Mouse (Mus musculus): ENCODE measurements around the gene Ahcyl1.
"Not testable (repeated sequence)": the region's sequence is repeated elsewhere in the genome, so short reads cannot be mapped to it uniquely, and the experiment has no call there.

Gene Ahcyl1

DNA sequence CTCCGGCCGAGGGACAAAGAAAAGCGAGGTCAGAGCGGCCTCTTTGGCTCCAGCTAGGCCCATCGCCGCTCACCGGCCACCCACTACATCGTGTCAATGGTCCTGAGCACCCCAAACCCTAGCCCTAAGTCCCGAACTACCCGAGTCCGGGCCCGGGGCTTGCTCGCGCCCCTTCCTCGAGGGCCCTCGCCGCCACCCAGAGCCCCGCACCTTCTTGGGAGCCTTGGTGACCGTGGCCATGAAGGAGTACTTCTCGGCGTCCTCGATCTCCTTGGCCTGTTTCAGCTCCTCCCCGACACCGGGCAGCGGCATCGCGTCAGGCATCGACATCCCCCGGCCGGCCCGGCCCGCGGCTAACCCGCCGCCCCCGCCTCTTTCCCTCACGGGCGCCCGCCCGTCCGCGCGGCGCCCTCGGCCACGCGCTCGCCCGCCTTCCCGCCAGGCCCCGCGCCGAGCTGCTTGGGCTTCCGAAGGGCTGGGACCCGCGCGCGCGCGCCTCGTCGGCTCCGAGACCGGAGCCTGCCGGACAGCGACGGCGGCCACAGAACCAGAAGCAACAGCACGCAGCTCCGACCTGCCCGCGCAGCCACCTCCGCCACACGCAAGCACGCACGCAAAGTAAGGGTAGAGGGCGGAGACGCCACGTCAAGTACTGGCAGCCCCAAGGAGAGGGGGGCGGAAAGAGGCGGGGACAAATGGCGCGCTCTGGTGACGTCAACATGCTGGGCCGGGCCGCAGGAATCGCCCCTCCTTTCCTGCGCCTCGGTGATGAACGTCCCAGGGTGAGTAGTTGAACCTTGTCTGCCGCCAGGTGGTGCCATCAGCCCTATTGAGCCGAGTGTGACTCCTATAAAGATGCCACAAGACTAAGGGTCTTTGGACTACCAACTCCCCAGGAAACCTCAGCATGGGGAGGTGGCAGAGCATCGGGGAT is at the start of gene Ahcyl1:
TSS of gene Ahcyl1 (minus strand) at position 613 of the 934 bp plus-strand sequence.
- DNase-seq (ENCODE audit: low spot score in 2 of 2) = peak; percentile 99

DNA sequence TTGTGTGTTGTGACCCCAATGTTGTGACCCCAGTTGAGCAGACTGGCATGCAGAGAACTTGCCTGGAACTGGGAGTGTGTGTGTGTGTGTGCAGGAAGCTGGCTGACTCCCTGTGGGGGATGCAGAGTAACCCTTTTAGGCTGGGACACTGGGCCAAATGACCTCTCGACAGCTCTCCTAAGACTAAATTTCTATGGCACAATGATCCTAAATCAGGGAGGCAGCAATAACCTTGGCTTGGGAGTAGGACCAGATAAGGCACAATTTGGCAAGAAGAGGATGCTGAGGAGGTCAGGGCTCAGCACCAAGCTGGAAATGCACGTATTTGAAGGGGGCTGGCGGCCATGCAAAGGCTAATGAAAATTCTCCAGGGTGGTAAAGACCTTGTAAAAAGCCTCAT is 49.7 kb upstream of the Ahcyl1 start:
- no peak for DNase-seq (ENCODE audit: low spot score in 2 of 2)

DNA sequence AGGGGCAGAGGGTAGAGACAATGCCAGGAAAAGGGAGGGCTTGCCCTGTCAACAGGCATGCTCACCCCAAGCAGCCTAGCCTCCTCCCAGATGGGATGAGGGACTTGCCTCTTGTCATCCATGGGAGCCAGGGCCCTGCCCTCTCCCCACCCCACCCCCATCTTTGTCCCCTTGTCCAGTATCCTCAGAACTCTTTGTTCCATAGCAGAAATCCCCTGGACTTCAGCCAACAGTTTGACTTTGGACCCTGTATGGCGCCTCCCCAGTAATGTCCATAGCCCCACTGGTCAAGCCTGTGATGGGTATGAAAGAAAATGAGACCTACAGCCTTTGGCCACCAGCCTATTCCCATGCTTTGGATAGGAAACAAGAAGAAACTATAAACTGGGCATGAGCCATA is 47.3 kb upstream of the Ahcyl1 start:
- DNase-seq (ENCODE audit: low spot score in 2 of 2) = no peak

- no peak for DNase-seq (ENCODE audit: low spot score in 2 of 2)
Observed at GRCm38 (mm10) chr3:107743107-107743506, 46.7 kb upstream of the Ahcyl1 start.

DNA sequence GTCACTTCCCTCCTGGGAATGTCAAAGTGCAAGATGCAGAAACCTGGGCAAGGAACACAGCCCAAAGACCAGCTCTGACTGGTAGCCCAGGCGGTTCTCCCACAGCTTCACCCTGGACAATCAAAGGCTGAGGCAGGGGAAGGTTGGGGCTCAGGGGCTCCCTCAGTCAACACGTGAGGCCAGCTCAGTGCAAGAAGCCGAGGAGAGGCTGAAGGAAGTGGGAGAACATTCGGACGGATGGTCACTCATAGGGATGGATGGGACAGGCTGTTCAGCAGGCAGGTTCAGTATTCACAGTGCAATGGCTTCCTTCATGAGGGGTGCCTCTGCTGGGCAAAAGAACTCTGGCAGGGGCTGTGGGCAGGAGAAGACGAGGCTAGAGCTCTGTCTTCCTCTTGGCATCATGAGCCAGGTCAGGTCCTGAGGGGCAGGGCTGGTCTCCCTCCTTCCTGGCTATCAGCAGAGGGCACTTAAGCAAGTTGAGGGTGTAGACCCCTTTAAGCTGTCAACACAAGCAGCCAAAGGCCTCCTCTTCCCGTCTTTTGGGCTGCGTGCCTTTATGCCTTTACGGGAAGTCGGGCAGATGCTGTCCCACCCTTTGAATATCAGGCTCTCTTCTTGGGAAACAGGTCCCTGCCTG is 45.8 kb upstream of the Ahcyl1 start:
- no peak for DNase-seq (ENCODE audit: low spot score in 2 of 2)

DNA sequence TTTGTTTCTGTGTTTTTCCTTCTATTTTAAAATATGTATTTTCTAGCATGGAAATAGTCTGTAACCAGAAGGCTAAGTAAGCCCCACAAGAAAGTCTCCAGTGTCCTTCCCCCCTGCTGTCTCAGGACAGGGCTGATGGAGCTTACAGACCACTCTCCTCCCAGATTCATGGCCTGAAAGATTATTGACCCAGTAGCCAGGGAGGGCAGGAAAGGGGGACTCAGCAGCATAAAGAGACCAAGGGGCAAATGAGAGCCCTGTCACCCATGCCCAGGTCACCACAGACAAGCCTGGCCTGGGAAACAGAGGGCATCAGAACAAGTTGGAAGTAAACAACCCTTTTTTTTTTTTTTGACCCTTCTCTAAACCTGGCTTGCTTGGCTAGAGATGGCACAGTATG is 45.0 kb upstream of the Ahcyl1 start:
- DNase-seq (ENCODE audit: low spot score in 2 of 2) = no peak

DNA sequence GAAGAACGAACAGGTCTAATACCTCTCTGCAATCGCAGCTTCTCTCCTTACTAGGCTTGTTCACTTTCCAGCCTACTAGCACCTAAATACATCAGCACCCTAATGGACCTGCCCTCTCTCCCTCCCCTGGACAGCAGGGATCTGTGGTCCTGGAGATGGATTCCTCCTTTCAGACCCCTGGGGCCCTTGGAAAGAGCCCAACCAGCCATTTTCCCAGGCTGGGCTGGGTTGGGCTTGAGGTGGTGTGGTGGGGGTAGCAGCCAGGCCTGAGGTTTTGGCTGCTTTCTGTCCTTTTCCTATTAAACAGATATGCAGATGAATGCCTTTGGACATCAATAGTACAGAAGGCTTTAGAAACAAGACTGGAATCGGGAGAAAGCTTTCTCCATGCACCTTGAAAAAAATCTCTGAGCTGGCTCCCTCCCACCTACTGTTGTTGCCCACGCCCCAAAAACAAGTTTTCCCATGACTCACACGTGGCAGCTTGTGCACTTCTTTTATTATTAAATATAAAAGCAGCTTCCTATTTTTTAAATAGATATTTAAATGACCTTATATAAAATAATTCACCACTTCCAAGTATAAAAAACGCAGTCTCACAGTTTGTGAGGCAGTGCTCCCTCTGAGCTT is 44.3 kb upstream of the Ahcyl1 start:
- peak; percentile 63 to 64 for DNase-seq (ENCODE audit: low spot score in 2 of 2)

- DNase-seq (ENCODE audit: low spot score in 2 of 2) = no peak
Observed at GRCm38 (mm10) chr3:107739966-107740365, 43.6 kb upstream of the Ahcyl1 start.

GRCm38 (mm10) chr3:107739456-107739855 is 43.1 kb upstream of the Ahcyl1 start:
- DNase-seq (ENCODE audit: low spot score in 2 of 2) = no peak

DNA sequence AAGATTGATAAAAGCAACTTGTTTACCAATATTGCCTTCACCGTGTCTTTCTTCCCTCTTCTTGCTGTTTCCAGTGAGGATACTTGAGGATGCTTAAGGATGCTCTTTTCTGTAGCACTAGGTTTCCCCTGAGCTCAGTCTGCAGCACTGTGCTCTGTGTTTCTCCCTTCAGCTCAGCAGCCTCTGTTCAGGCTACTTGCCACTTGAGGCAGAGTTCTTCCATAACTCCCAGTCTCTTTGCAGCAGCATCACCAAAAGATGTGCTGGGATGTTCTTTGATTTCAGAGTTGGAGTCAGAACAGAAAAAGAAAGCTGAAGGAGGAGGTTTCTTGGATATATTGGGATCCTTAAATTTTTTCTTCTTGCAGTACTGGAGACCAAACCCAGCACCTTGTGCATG is 42.3 kb upstream of the Ahcyl1 start:
- peak in 1 of 2 experiments; percentile 22 for DNase-seq (ENCODE audit: low spot score in 2 of 2)

DNA sequence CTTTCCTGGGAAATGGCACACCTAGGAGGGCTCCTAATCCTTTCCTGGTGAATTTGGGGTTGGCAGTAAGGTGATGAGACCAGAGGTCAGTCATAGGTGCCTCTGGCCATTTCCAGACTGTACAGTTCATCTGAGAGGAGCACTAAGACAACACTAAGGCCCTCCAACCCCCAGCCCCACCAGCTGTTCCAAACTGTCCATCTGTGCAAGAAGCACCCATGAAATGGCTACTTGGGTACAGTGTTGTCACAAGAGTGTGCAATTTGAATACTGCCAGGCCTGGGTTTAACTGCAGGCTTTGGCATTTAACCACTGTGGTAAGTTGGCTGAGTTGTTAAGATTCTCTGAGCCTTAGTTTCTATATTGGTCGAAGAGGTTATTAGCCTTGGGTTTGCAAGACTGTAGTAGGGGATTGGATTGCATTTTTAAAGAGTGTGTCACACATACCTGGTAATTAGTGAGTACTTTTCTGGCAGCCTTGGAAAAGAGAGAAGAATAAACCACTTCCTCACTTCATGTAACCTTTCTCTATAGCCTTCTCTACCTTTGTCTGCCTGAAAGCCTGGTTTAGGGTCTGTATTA is 41.3 kb upstream of the Ahcyl1 start:
- no peak for DNase-seq (ENCODE audit: low spot score in 2 of 2)

DNA sequence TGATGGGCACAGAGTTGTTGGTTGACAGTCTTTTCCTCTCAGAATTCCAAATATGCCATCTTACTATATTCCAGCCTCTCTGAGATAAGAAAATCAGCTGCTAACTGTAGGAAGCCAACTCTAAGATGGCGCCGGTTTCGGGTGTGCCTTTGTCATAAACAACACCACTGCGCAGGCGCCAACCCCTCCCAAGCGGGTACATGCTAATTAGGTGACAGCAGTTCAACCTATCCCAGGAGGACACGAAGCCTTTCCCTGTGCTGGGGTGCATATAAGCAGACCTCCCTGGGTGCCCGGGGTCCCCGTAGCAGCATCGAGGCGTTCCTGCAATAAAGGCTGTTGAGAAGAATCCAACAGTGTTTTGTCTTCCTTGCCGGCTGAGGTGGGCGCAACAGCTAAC is 39.3 kb upstream of the Ahcyl1 start:
- DNase-seq (ENCODE audit: low spot score in 2 of 2) = not testable (repeated sequence)

DNA sequence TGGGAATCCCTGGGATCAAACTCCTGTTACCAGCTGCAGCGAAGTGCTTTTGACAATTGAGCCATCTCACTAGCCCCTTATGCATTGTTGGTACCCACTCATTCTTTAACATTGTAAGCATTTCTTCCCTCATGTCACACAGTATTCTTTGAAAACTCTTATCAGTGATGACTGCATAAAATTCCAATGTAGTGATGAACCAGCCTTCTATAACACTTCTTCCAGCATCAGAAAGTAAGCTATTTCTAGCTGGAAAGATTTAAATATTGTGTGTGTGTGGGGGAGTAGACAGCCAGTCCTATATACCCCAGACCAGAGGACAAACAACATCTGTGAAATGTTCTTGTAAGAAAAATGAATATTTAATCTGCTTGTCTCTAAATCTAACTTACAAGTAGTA is 37.0 kb upstream of the Ahcyl1 start:
- DNase-seq (ENCODE audit: low spot score in 2 of 2) = no peak

- no peak for DNase-seq (ENCODE audit: low spot score in 2 of 2)
Observed at GRCm38 (mm10) chr3:107730236-107730635, 33.9 kb upstream of the Ahcyl1 start.

DNA sequence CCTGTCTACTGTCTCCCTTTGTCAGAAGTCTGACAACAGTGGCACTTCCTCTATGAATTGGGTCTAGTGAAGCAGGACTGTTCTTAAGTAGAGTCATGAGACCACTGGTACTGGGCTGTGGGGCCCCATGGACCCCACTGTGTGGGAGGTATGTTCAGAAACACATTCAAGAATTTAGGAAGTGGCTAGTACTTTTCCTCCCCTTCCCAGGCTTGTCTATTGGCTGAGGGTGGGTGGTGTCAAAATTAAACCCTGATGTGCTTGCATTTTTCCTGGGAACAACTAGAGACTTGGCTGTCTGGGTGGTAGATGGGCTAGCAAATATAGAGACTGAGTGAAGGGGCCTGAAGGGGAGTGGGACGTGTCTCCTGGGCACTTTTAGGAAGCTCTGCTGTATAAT is 32.1 kb upstream of the Ahcyl1 start:
- DNase-seq (ENCODE audit: low spot score in 2 of 2) = no peak

GRCm38 (mm10) chr3:107715971-107716370 is 19.6 kb upstream of the Ahcyl1 start:
- DNase-seq (ENCODE audit: low spot score in 2 of 2) = no peak

DNA sequence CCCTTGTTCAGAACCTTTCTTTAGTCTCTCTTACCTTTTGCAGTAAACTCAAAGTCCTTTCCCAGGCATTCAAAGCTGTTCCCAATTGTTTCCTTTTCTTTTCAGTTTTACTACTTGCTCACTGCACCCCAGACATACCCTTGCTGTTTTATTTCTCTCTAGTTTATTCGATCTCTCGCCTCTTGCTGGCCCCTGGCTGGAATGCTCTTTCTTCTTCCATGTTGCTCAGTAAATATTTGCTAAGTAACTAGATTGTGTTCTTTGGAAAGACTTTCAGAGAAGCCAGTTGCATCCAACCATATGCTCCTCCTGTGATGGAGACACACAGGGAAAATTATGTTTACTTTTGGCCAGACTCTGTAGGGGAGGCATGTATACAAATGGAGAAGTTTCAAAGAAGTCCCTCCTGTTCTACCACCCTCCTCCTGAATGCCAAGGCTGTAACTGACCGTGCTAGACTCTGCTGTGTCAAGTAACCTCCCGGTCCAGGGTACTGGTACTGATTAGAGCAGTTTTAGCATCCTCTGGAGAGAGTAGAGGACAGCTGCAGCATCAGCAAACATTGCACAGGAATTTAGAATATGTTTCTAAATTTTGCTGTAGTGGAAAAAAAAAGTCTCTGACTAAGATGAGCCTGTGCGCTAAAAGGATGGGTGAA is 18.0 kb upstream of the Ahcyl1 start:
- no peak for DNase-seq (ENCODE audit: low spot score in 2 of 2)

DNA sequence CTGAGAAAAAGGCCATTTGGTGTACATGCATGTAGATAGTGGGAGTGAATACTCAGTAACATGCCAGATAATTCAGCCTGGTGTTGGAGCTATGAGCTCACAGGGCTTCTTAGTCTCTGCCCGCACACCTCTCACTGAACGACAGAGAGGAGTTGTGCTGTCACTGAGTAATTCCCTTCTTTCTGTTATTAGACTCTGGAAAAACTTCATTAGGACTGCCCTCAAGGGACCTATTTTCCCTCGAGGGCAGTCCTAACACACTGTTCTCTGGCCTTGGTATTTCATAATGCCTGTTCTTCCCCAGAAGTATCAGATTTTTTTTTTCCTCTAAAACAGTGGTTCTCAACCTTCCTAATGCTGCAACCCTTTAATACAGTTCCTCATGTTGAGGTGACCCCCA is 15.7 kb upstream of the Ahcyl1 start:
- no peak for DNase-seq (ENCODE audit: low spot score in 2 of 2)

GRCm38 (mm10) chr3:107709156-107709555 is 12.8 kb upstream of the Ahcyl1 start:
- no peak for DNase-seq (ENCODE audit: low spot score in 2 of 2)

GRCm38 (mm10) chr3:107707239-107707638 is 10.9 kb upstream of the Ahcyl1 start:
- DNase-seq (ENCODE audit: low spot score in 2 of 2) = no peak

GRCm38 (mm10) chr3:107706164-107706563 is 9.8 kb upstream of the Ahcyl1 start:
- DNase-seq (ENCODE audit: low spot score in 2 of 2) = no peak

GRCm38 (mm10) chr3:107704371-107704705 is 8.0 kb upstream of the Ahcyl1 start:
- DNase-seq (ENCODE audit: low spot score in 2 of 2) = no peak

Data from right cerebral cortex, adult 2 months (tissue).